Mouse (Mus musculus) frontal cortex, postnatal 14 days (tissue): ENCODE measurements at regions not wholly inside any gene's neighbourhood (a gene's known extent, or its start where the extent isn't known, plus 50 kb on each side); places are given as distances from the start of the nearest gene placed in this dataset.
A peak's percentile ranks its signal among the peaks of the same experiment; 100 is the strongest.

Experiments
- DNase-seq, 2 experiments: peaks; one replicate each; pipeline ENCODE4 v3.0.0; 2022; ENCODE audit warnings: low spot score in 2 of 2

- DNase-seq, result no peak
Observed at GRCm38 (mm10) chr6:31061813-31062212, 102.9 kb upstream of the Klf14 start.

GRCm38 (mm10) chr6:31065419-31065818 is 106.5 kb upstream of the Klf14 start:
- no peak for DNase-seq

GRCm38 (mm10) chr6:31066861-31067260 is 108.0 kb upstream of the Klf14 start:
- DNase-seq, result no peak

- no peak for DNase-seq
Observed at GRCm38 (mm10) chr6:31067453-31067852, 108.6 kb upstream of the Klf14 start.

- no peak for DNase-seq
Observed at GRCm38 (mm10) chr6:31069243-31069642, 110.4 kb upstream of the Klf14 start.

- no peak for DNase-seq
Observed at GRCm38 (mm10) chr6:31070537-31070936, 111.7 kb upstream of the Klf14 start.

- no peak for DNase-seq
Observed at GRCm38 (mm10) chr6:31070966-31071365, 112.1 kb upstream of the Klf14 start.

- no peak for DNase-seq
Observed at GRCm38 (mm10) chr6:31072072-31072471, 113.2 kb upstream of the Klf14 start.

GRCm38 (mm10) chr6:31072559-31072958 is 113.7 kb upstream of the Klf14 start:
- DNase-seq, result no peak

GRCm38 (mm10) chr6:31073338-31073737 is 114.5 kb upstream of the Klf14 start:
- DNase-seq, result no peak

- no peak for DNase-seq
Observed at GRCm38 (mm10) chr6:31074394-31074793, 115.5 kb upstream of the Klf14 start.

GRCm38 (mm10) chr6:31075209-31075571 is 116.3 kb upstream of the Klf14 start:
- no peak for DNase-seq

GRCm38 (mm10) chr6:31075572-31076477 is 116.9 kb upstream of the Klf14 start:
- DNase-seq, result peak in 1 of 2 experiments; percentile 60

GRCm38 (mm10) chr6:31076478-31076834 is 117.6 kb upstream of the Klf14 start:
- no peak for DNase-seq

GRCm38 (mm10) chr6:31077216-31077615 is 118.3 kb upstream of the Klf14 start:
- DNase-seq, result no peak

GRCm38 (mm10) chr6:31077779-31078178 is 118.9 kb upstream of the Klf14 start:
- DNase-seq, result no peak

GRCm38 (mm10) chr6:31078413-31078812 is 119.5 kb upstream of the Klf14 start:
- no peak for DNase-seq

GRCm38 (mm10) chr6:31079586-31080259 is 120.8 kb upstream of the Klf14 start:
- no peak for DNase-seq

- no peak for DNase-seq
Observed at GRCm38 (mm10) chr6:31080279-31080678, 121.4 kb upstream of the Klf14 start.

GRCm38 (mm10) chr6:31080691-31081090 is 121.8 kb upstream of the Klf14 start:
- no peak for DNase-seq

GRCm38 (mm10) chr6:31081238-31081637 is 122.4 kb upstream of the Klf14 start:
- DNase-seq, result no peak

- DNase-seq, result no peak
Observed at GRCm38 (mm10) chr6:31081988-31082387, 123.1 kb upstream of the Klf14 start.
